ENCODE assay signal across 8 mouse cellular contexts in the genomic region with DNA sequence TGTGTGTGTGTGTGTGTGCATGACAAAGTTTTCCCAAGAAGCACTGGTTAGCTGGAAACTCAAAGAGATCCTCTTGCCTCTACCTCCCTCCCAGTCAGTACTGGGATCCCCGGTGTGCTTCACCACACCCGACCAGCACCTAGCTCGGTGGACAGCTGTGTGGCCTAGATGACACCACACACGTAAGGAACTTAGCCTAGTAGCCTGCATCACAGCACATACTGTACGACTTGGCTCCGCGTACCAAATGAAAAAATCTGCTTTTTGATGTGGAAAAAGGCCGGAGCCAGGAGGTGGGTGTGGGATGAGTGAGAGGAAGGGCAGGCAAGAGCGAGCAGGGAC. TPM values are rescaled to one million over a fixed set of nuclear protein-coding genes. Genes with fewer than 3 reads are reported as not detected.
DNase-seq lines count a peak whose midpoint lies in the region; ATAC-seq and TF ChIP-seq lines count a peak whose summit lies in the region.

No protein-coding gene starts in this region.

- no peak for TF ChIP-seq CTCF in embryonic fibroblast, embryonic 13.5 days (IDR thresholded peaks at IDR 0.05; ENCODE audit: borderline replicate concordance, insufficient read depth, low read length)

- under 1% methylated on average over 9 of the region's 9 CpGs for WGBS in limb, embryonic 14.5 days
- 1% methylated on average over 9 of the region's 9 CpGs for WGBS in stomach, embryonic 15.5 days

- peak overlapping the region; percentile 72 for H3K9ac ChIP-seq in limb, embryonic 14.5 days (ENCODE audit: low read depth, low read length, severe bottlenecking)
- H3K9ac ChIP-seq in stomach, embryonic 15.5 days = peak overlapping the region; percentile 53

- 0 out of 2 replicates have a peak, but pooled peaks cover 5% of the 10 kb centered on the region for H3K4me1 ChIP-seq in embryonic fibroblast, embryonic 13.5 days (ENCODE audit: control insufficient read depth, insufficient read depth, low read length)
- H3K4me1 ChIP-seq in limb, embryonic 14.5 days (ENCODE audit: control insufficient read depth, insufficient read depth, low read length) = peaks cover 6% of the 10 kb centered on the region; the same call in 1 of the 2 replicates
- peaks cover 6% of the 10 kb centered on the region; the same call in 1 of the 2 replicates for H3K4me1 ChIP-seq in stomach, embryonic 15.5 days

- DNase-seq in frontal cortex, postnatal 10 days (ENCODE audit: low spot score in 2 of 2) = no peak
- DNase-seq in 416B (ENCODE audit: low read depth) = peak; percentile 77
- DNase-seq in limb, embryonic 14.5 days (ENCODE audit: low spot score) = no peak
- no peak for DNase-seq in cerebellum, adult 18-20 months
- no peak for DNase-seq in right cerebral cortex, postnatal 4 days

- H3K4me3 ChIP-seq in embryonic fibroblast, embryonic 13.5 days (ENCODE audit: insufficient read depth, low read length) = peak overlapping the region; percentile 76
- peak overlapping the region; percentile 64 for H3K4me3 ChIP-seq in limb, embryonic 14.5 days (replicated peaks; ENCODE audit: low read length)
- peak overlapping the region; percentile 64 for H3K4me3 ChIP-seq in stomach, embryonic 15.5 days (replicated peaks)

- no peaks in the 10 kb centered on the region for H3K9me3 ChIP-seq in limb, embryonic 14.5 days (ENCODE audit: control insufficient read depth, low read length)
- H3K9me3 ChIP-seq in stomach, embryonic 15.5 days = no peaks in the 10 kb centered on the region

- TF ChIP-seq POLR2A in embryonic fibroblast, embryonic 13.5 days (IDR thresholded peaks at IDR 0.05; ENCODE audit: low read depth, low read length) = no peak; the same call in 1 of the 2 replicates
- TF ChIP-seq POLR2A in limb, embryonic 14.5 days (IDR thresholded peaks at IDR 0.05; ENCODE audit: borderline replicate concordance, extremely low read depth, insufficient read depth, insufficient read length) = no peak

- ATAC-seq in frontal cortex, adult (ENCODE audit: low TSS enrichment) = peak; percentile 18; the same call in 1 of the 2 replicates
- ATAC-seq in limb, embryonic 14.5 days (ENCODE audit: low FRiP score, low read depth) = no peak; the same call in none of the 2 replicates
- no peak for ATAC-seq in stomach, embryonic 15.5 days (ENCODE audit: insufficient read depth, low FRiP score, low read depth)

- H3K27me3 ChIP-seq in limb, embryonic 14.5 days (ENCODE audit: control insufficient read depth, insufficient read depth, low read length) = no peaks in the 10 kb centered on the region
- no peaks in the 10 kb centered on the region for H3K27me3 ChIP-seq in stomach, embryonic 15.5 days (replicated peaks)

- peak overlapping the region; percentile 27 for H3K27ac ChIP-seq in embryonic fibroblast, embryonic 13.5 days (ENCODE audit: insufficient read depth, low read length)
- peak overlapping the region; percentile 84 for H3K27ac ChIP-seq in limb, embryonic 14.5 days (replicated peaks; ENCODE audit: low read depth, low read length)
- H3K27ac ChIP-seq in stomach, embryonic 15.5 days = peak overlapping the region; percentile 82

- peak overlapping the region; percentile 61 for H3K4me2 ChIP-seq in limb, embryonic 14.5 days (replicated peaks; ENCODE audit: low read depth, low read length, severe bottlenecking)
- H3K4me2 ChIP-seq in stomach, embryonic 15.5 days = peak overlapping the region; percentile 80

- H3K36me3 ChIP-seq in limb, embryonic 14.5 days (ENCODE audit: control insufficient read depth, insufficient read depth, low read length) = no peaks in the 10 kb centered on the region
- H3K36me3 ChIP-seq in stomach, embryonic 15.5 days = no peaks in the 10 kb centered on the region

RNA-seq across cellular contexts. Expression of a gene that starts 0.5 kb away (rescaled TPM):
- 25.5 and 32.7 TPM in 2 replicates for polyA plus RNA-seq in embryonic fibroblast, embryonic 13.5 days (2011; ENCODE audit: insufficient read length, low read depth, missing spikeins)
- 7.3 and 8.9 TPM in 2 replicates for polyA plus RNA-seq in limb, embryonic 14.5 days (2012; rRNA removed)
- 10.2 and 11.3 TPM in 2 replicates for polyA plus RNA-seq in limb, embryonic 14.5 days (2014; fragmentation: Nextera tagmentation; extraction: Ambion mirVana)
- polyA plus RNA-seq in stomach, embryonic 15.5 days (2015; fragmentation: Nextera tagmentation; extraction: Ambion mirVana) = 10.8 and 16.8 TPM in 2 replicates

Comparison
In these comparisons a context has a peak if more than half of its experiments do, and no peak if none do; other contexts are left out.
1. H3K27ac ChIP-seq: peak in every context shown above with its lines; median percentile 84 in limb, embryonic 14.5 days; 82 in stomach, embryonic 15.5 days; 27 in embryonic fibroblast, embryonic 13.5 days.